Mouse (Mus musculus) heart, embryonic 15.5 days (tissue): ENCODE results near the gene Btbd35f21. TPM values are rescaled to one million over a fixed set of nuclear protein-coding genes. Genes with fewer than 3 reads are reported as not detected.
"Not testable (repeated sequence)": the region's sequence is repeated elsewhere in the genome, so short reads cannot be mapped to it uniquely, and the experiment has no call there.

Source experiments
- ATAC-seq: fragments of 200-750 bp; cut with Nextera tagmentation; replicated peaks from 2 replicates; pipeline ENCODE4 v1.8.0; 2017; ENCODE audit warnings: low read depth, moderate TSS enrichment; ENCODE audit not compliant: insufficient number of reproducible peaks, insufficient read depth, low FRiP score
- H3K27ac ChIP-seq: fragments of 300-500 bp; sonication (generic); 2 replicates; pipeline ENCODE4 v1.5.1; 2015; ENCODE audit warnings: mild to moderate bottlenecking, inconsistent platforms
- H3K27me3 ChIP-seq: fragments of 300-500 bp; sonication (generic); 2 replicates; pipeline ENCODE4 v1.6.1; 2015; ENCODE audit warnings: inconsistent platforms
- H3K36me3 ChIP-seq: fragments of 300-500 bp; sonication (generic); 2 replicates; pipeline ENCODE4 v1.6.1; 2015; ENCODE audit warnings: mild to moderate bottlenecking, inconsistent platforms
- H3K4me1 ChIP-seq: fragments of 300-500 bp; sonication (generic); replicated peaks from 2 replicates; pipeline ENCODE4 v1.6.1; 2015; ENCODE audit warnings: inconsistent platforms
- H3K4me2 ChIP-seq: fragments of 300-500 bp; sonication (generic); 2 replicates; pipeline ENCODE4 v1.6.1; 2015; ENCODE audit warnings: inconsistent platforms, mild to moderate bottlenecking, moderate library complexity
- H3K4me3 ChIP-seq: fragments of 300-500 bp; sonication (generic); 2 replicates; pipeline ENCODE4 v1.5.1; 2015; ENCODE audit warnings: mild to moderate bottlenecking, inconsistent platforms
- H3K9ac ChIP-seq: fragments of 300-500 bp; sonication (generic); 2 replicates; pipeline ENCODE4 v1.6.1; 2015; ENCODE audit warnings: mild to moderate bottlenecking, inconsistent platforms
- H3K9me3 ChIP-seq: fragments of 300-500 bp; sonication (generic); replicated peaks from 2 replicates; pipeline ENCODE4 v1.6.1; 2016; ENCODE audit warnings: inconsistent platforms
- WGBS: fragments of 180-500 bp; shearing (Covaris S2); methylation state at CpG from one replicate; pipeline ENCODE4 v1.1.7; 2015; ENCODE audit warnings: mixed read lengths; 5-methylcytosine and 5-hydroxymethylcytosine counted together
- polyA plus RNA-seq: library from polyadenylated mRNA; unstranded; fragments of >200 nt; fragmentation: Nextera tagmentation; extraction: Ambion mirVana; gene quantifications from 2 replicates; pipeline ENCODE4 v1.2.1, GENCODE M21; 2015

The Btbd35f21 gene
- polyA plus RNA-seq, result not detected in 2 replicates

- H3K4me2 ChIP-seq, ATAC-seq, H3K4me3 ChIP-seq, H3K36me3 ChIP-seq, H3K27me3 ChIP-seq, H3K9ac ChIP-seq, H3K4me1 ChIP-seq, H3K27ac ChIP-seq, H3K9me3 ChIP-seq: not testable (repeated sequence)
- 80% methylated on average over 1 of the region's 2 CpGs for WGBS
Measured at GRCm38 (mm10) chrX:32725809-32726208, at the start of gene Btbd35f21. Btbd35f21 (plus strand) TSS chrX:32726109.

Other genes with a start within 250 kb of the Btbd35f21 start
- gene Btbd35f1, start 166.1 kb upstream of the Btbd35f21 start, polyA plus RNA-seq, result not detected in 2 replicates
- gene Gm5926, start 75.4 kb upstream of the Btbd35f21 start, polyA plus RNA-seq, result not detected in 2 replicates
- not detected in 2 replicates for gene Btbd35f30, start 168.5 kb downstream of the Btbd35f21 start, polyA plus RNA-seq
- not detected in 2 replicates for gene Gm21789, start 215.7 kb downstream of the Btbd35f21 start, polyA plus RNA-seq
- not detected in 2 replicates for gene Btbd35f5, start 247.8 kb downstream of the Btbd35f21 start, polyA plus RNA-seq